Mouse (Mus musculus): ENCODE data around the gene Creld2.

The Creld2 gene

GRCm38 (mm10) chr15:88868024-88868742 is 48.7 kb downstream of the Creld2 start:
- DNase-seq (ENCODE audit: low spot score) = no peak

DNA sequence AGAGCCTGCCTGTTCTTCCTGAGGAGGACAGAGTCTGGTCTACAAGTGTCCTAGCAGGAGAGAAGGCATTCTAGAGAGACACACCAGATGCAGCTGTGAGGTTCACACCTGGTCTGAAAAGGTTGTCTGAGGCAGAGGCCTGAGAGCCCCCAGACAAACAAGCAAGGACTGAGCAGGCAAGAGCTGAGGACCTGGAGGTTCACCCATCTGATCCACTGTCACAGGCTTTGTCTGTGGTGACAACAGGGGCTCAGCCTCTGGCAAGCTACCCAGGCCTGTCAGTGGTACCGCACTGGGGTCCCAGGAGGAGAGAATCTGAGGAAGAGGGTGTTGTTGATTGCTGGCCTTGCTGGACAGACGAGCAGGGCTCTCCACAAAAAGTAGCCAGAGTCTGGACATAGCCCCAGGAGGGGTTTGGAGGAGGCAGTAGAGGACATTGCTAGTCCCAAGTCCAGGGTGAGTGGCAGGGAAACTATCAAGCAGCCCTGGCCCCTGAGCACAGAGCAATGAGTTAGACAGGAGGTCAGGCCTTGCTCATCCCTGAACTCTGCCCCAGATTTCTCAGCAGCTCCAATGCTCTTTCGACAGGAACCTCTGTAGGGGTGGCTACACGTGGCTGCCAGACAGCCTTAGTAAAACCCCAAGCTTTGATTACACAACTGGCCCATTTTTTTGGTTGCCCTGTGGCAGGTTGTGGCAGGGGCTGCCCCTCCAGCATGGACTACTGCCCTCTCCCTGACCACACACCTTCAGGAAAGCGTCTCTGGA is 51.2 kb downstream of the Creld2 start:
- no peak for DNase-seq (ENCODE audit: low spot score)

DNA sequence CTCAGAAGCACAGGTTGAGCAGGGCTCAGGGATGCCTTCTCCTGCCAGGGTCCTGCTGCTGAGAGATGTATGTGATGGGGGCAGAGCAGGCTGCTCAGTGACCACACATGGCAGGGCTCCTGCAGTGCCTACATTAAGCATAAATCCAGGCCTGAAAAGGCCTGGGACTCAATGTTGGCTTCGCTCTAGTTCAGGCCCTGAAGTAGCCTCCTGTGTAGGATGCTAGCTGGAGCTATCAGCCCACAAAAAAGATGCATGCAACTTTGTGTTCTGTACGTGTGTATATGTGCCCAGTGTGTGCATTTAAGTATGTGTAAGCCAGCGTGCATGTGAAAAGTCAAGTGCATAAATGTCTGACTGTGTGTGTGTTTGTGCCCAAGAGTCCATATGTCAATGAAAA is 54.6 kb downstream of the Creld2 start:
- DNase-seq (ENCODE audit: low spot score) = no peak

GRCm38 (mm10) chr15:88874477-88874876 is 55.0 kb downstream of the Creld2 start:
- DNase-seq (ENCODE audit: low spot score) = no peak

DNA sequence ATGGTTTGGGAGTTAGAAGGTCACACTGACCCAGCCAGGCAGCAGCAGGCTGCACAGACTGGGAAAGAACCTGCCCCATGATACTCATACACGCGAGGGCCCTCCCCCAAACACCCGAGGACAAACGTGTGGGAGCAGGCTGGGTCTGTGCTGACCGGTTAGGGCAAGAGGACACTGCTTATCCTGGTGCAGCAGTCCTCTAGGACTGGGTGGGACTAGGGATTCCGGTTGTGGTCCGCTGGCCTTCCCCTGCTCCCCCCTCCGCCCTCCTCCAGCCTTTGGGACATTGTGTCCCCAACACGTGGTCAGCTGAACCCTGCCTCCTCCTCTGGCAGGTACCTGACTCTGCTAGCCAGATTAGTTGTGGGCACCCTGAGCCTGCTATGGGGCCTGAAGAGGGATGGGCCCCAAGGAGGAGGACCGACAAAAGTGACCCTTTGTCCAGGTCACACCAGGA is 56.2 kb downstream of the Creld2 start:
- peak; percentile 75 for DNase-seq (ENCODE audit: low spot score)
